18 mouse cellular contexts compared by ENCODE assay signal in the genomic region with DNA sequence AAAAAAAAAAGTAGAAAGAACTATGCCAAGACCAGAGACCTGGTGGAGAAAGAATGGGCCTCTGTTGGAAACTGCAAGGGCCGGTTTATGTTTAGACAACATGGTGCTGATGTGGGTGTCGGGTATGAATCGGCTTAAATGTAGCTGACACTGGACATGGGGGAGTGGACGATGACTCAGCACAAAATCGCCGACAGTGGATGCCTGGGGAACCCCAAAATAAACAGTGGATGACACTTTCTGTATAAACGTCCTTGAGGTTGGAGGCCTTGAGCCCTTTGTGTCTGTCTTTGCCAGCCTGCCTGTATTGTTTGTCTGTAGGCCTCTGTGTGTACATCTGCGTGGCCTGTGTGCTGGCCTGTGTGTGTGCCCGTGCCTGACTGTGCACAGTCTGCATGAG. TPM values are rescaled to one million over a fixed set of nuclear protein-coding genes. Genes with fewer than 3 reads are reported as not detected.
DNase-seq lines count a peak whose midpoint lies in the region; ATAC-seq and TF ChIP-seq lines count a peak whose summit lies in the region.
"Had no signal": no experiment of that assay in that cellular context is flagged by ENCODE, and none has a peak within 500 bp of the region (broad histone marks: within the 10 kb centered on the region; RNA-seq: fewer than 3 reads in every experiment).

No protein-coding gene starts in this region.

- DNase-seq in CH12.LX (ENCODE audit: extremely low read depth) (no peak), ES-E14 (ENCODE audit: low read depth, low spot score) (no peak)
- DNase-seq in stomach, postnatal 0 days (ENCODE audit: low spot score), result peak; percentile 37
- no peak for DNase-seq in kidney, postnatal 4 days
- DNase-seq in cerebellum, adult 2 months, result no peak
- DNase-seq: cerebellum, adult 18-20 months; cerebellum, postnatal 10 days; gastrocnemius, adult 2 months; gastrocnemius, postnatal 25 days; kidney, adult 2 months had no signal

- 36% methylated on average over 9 of the region's 9 CpGs for WGBS in stomach, postnatal 0 days
- 91% methylated on average over 9 of the region's 9 CpGs for WGBS in cerebellum, adult 2 months

- peaks cover 7% of the 10 kb centered on the region; the same call in 1 of the 2 replicates for H3K9me3 ChIP-seq in megakaryocyte, embryonic 14.5 days
- H3K9me3 ChIP-seq in CH12.LX (replicated peaks; ENCODE audit: low read length), result no peaks in the 10 kb centered on the region
- H3K9me3 ChIP-seq in ES-E14 (ENCODE audit: control insufficient read depth, insufficient read depth, low read depth, low read length), result no peaks in the 10 kb centered on the region
- no peaks in the 10 kb centered on the region for H3K9me3 ChIP-seq in stomach, postnatal 0 days (ENCODE audit: control insufficient read depth, low read length)
- H3K9me3 ChIP-seq: embryonic facial prominence, embryonic 10.5 days; heart, embryonic 12.5 days; hindbrain, embryonic 10.5 days; intestine, embryonic 15.5 days had no signal

- in situ Hi-C loops in CH12.LX (cut with MboI; ENCODE audit: low pct_ligation_motif_present, low pct_unique_long_range_greater_than_20kb, low sequenced_read_pairs) (no loop called here), ES-E14 (cut with MboI; ENCODE audit: low sequenced_read_pairs in 2 of 2, unreplicated experiment in 2 of 2) (no loop called here)

- no peak for TF ChIP-seq CTCF in CH12.LX (conservative IDR thresholded peaks at IDR 0.05 in 1 of 2, IDR thresholded peaks at IDR 0.05 in 1 of 2; ENCODE audit: low read depth in 2 of 2, low read length in 2 of 2)
- no peak for TF ChIP-seq CTCF in stomach, postnatal 0 days (IDR thresholded peaks at IDR 0.05; ENCODE audit: low read depth)
- TF ChIP-seq CTCF in cerebellum, adult 2 months (IDR thresholded peaks at IDR 0.05; ENCODE audit: borderline replicate concordance, insufficient read depth, low read depth, low read length), result no peak

- peaks cover 18% of the 10 kb centered on the region for H3K27me3 ChIP-seq in megakaryocyte, embryonic 14.5 days (replicated peaks)
- no peaks in the 10 kb centered on the region for H3K27me3 ChIP-seq in CH12.LX (replicated peaks)
- no peaks in the 10 kb centered on the region for H3K27me3 ChIP-seq in stomach, postnatal 0 days (ENCODE audit: control insufficient read depth, insufficient read depth, low read length)
- no peaks in the 10 kb centered on the region for H3K27me3 ChIP-seq in cerebellum, adult 2 months (ENCODE audit: control insufficient read depth, insufficient read depth, low read length)
- H3K27me3 ChIP-seq: heart, embryonic 12.5 days; intestine, embryonic 15.5 days had no signal

- no peak for ATAC-seq in megakaryocyte, adult 5-6 weeks (ENCODE audit: poor library complexity, severe bottlenecking)
- peak; percentile 73 for ATAC-seq in stomach, postnatal 0 days (ENCODE audit: low FRiP score, low TSS enrichment)
- ATAC-seq: forebrain, embryonic 14.5 days; intestine, embryonic 15.5 days had no signal

- no peak overlapping the region for H3K9ac ChIP-seq in CH12.LX (ENCODE audit: insufficient read depth, low read depth)
- peak overlapping the region; percentile 1; the same call in 1 of the 2 replicates for H3K9ac ChIP-seq in ES-E14 (ENCODE audit: insufficient read depth, low read depth, low read length, poor library complexity, severe bottlenecking)
- no peak overlapping the region for H3K9ac ChIP-seq in stomach, postnatal 0 days (ENCODE audit: low read length)
- H3K9ac ChIP-seq: heart, embryonic 12.5 days; hindbrain, embryonic 14.5 days; intestine, embryonic 15.5 days had no signal

- dilution Hi-C loops in CH12.LX (cut with MboI; ENCODE audit: extremely low pct_ligation_motif_present, extremely low pct_unique_long_range_greater_than_20kb, low sequenced_read_pairs), result no loop called here

- no peak for TF ChIP-seq EP300 in CH12.LX (IDR thresholded peaks at IDR 0.05; ENCODE audit: low read length)
- TF ChIP-seq EP300 in stomach, postnatal 0 days (optimal IDR thresholded peaks at IDR 0.05), result no peak

- H3K36me3 ChIP-seq in megakaryocyte, embryonic 14.5 days (replicated peaks; ENCODE audit: low read length), result no peaks in the 10 kb centered on the region
- H3K36me3 ChIP-seq in CH12.LX (replicated peaks in 1 of 2; ENCODE audit: control insufficient read depth in 1 of 2, insufficient read depth in 1 of 2, low read length in 1 of 2), result no peaks in the 10 kb centered on the region
- H3K36me3 ChIP-seq in ES-E14 (ENCODE audit: control insufficient read depth, insufficient read depth, low read length, poor library complexity, severe bottlenecking), result no peaks in the 10 kb centered on the region
- H3K36me3 ChIP-seq in stomach, postnatal 0 days (ENCODE audit: control insufficient read depth, insufficient read depth, low read length), result no peaks in the 10 kb centered on the region
- H3K36me3 ChIP-seq: embryonic facial prominence, embryonic 10.5 days; heart, embryonic 12.5 days; hindbrain, embryonic 10.5 days; intestine, embryonic 15.5 days had no signal

- H3K27ac ChIP-seq in CH12.LX (ENCODE audit: insufficient read depth, low read depth) (no peak overlapping the region), ES-E14 (ENCODE audit: insufficient read depth, low read depth, low read length, poor library complexity, severe bottlenecking) (peak overlapping the region; percentile 3; the same call in 1 of the 2 replicates)
- no peak overlapping the region for H3K27ac ChIP-seq in stomach, postnatal 0 days (replicated peaks)
- H3K27ac ChIP-seq in cerebellum, adult 2 months (ENCODE audit: insufficient read depth, low read length), result no peak overlapping the region
- H3K27ac ChIP-seq: embryonic facial prominence, embryonic 10.5 days; gastrocnemius, adult 2 months; hindbrain, embryonic 10.5 days; hindbrain, embryonic 14.5 days; intestine, embryonic 15.5 days had no signal

- no peak for TF ChIP-seq POLR2A in CH12.LX (IDR thresholded peaks at IDR 0.05; ENCODE audit: low read depth, low read length)
- no peak for TF ChIP-seq POLR2A in cerebellum, adult 2 months (IDR thresholded peaks at IDR 0.05; ENCODE audit: borderline replicate concordance, insufficient read depth, low read length)

- no peak for TF ChIP-seq RAD21 in CH12.LX (IDR thresholded peaks at IDR 0.05; ENCODE audit: low read depth, low read length)

- H3K4me1 ChIP-seq in megakaryocyte, embryonic 14.5 days, result peaks cover 34% of the 10 kb centered on the region
- H3K4me1 ChIP-seq in CH12.LX (ENCODE audit: control insufficient read depth in 1 of 2, insufficient read depth in 2 of 2) (peaks cover 7 to 18% of the 10 kb centered on the region in 2 experiments; a peak in 3 of 4 replicates), ES-E14 (ENCODE audit: control insufficient read depth in 2 of 2, insufficient read depth in 2 of 2, low read length in 2 of 2, poor library complexity in 1 of 2) (peaks cover 3 to 17% of the 10 kb centered on the region in 2 experiments; a peak in 3 of 4 replicates)
- no peaks in the 10 kb centered on the region for H3K4me1 ChIP-seq in stomach, postnatal 0 days (replicated peaks; ENCODE audit: control insufficient read depth, insufficient read depth)
- no peaks in the 10 kb centered on the region for H3K4me1 ChIP-seq in cerebellum, adult 2 months (ENCODE audit: control insufficient read depth, insufficient read depth, low read length)
- H3K4me1 ChIP-seq: hindbrain, embryonic 10.5 days; intestine, embryonic 15.5 days had no signal

- H3K4me3 ChIP-seq in megakaryocyte, embryonic 14.5 days (replicated peaks), result peak overlapping the region; percentile 85
- H3K4me3 ChIP-seq in CH12.LX (replicated peaks in 1 of 3; ENCODE audit: low read depth in 2 of 3, low read length in 2 of 3, poor library complexity in 1 of 3) (no peak overlapping the region), ES-E14 (ENCODE audit: insufficient read depth in 1 of 2, low read depth in 1 of 2, low read length in 2 of 2, poor library complexity in 1 of 2, severe bottlenecking in 1 of 2) (no peak overlapping the region)
- H3K4me3 ChIP-seq in stomach, postnatal 0 days (ENCODE audit: low read depth, low read length), result no peak overlapping the region
- H3K4me3 ChIP-seq in cerebellum, adult 2 months (replicated peaks; ENCODE audit: insufficient read depth, low read depth, low read length), result no peak overlapping the region
- H3K4me3 ChIP-seq: embryonic facial prominence, embryonic 10.5 days; gastrocnemius, adult 2 months; heart, embryonic 12.5 days; hindbrain, embryonic 10.5 days; intestine, embryonic 15.5 days had no signal

- H3K4me2 ChIP-seq in CH12.LX (ENCODE audit: insufficient read depth, low read depth, poor library complexity, severe bottlenecking), result no peak overlapping the region
- no peak overlapping the region for H3K4me2 ChIP-seq in stomach, postnatal 0 days (replicated peaks; ENCODE audit: low read depth)
- H3K4me2 ChIP-seq: heart, embryonic 12.5 days; hindbrain, embryonic 14.5 days; intestine, embryonic 15.5 days had no signal

- no peaks in the 10 kb centered on the region for H3K79me2 ChIP-seq in CH12.LX (replicated peaks; ENCODE audit: control insufficient read depth, extremely low read depth, insufficient read depth, poor library complexity, severe bottlenecking)

TF ChIP-seq in CH12.LX, 34 proteins besides CTCF, POLR2A, EP300 and RAD21 (continues in another document):
- TF ChIP-seq ZMIZ1 (IDR thresholded peaks at IDR 0.05; ENCODE audit: low read depth, low read length) (no peak), ETS1 (conservative IDR thresholded peaks at IDR 0.05; ENCODE audit: low read depth, low read length) (no peak)

TF ChIP-seq in ES-E14, 5 proteins besides CTCF, POLR2A, EP300 and RAD21 (continues in another document):
- TF ChIP-seq HCFC1 (IDR thresholded peaks at IDR 0.05; ENCODE audit: borderline replicate concordance, insufficient read depth, low read length) (no peak), MAFK (IDR thresholded peaks at IDR 0.05; ENCODE audit: insufficient read depth, low read depth, low read length) (peak; percentile 83; the same call in 1 of the 2 replicates)

RNA-seq across cellular contexts. Expression of gene Enah, which starts 52.1 kb away (rescaled TPM):
- 37.0 and 100 TPM in 2 replicates for polyA plus RNA-seq in megakaryocyte, embryonic 14.5 days (2012; ENCODE audit: insufficient read depth, low replicate concordance)
- 0.68 and 1.9 TPM in 2 replicates for total RNA-seq in megakaryocyte, adult 5-6 weeks (2015)
- 0.57 and 1.3 TPM in 2 replicates for total RNA-seq in megakaryocyte, adult 5-6 weeks (2017)
- total RNA-seq in CH12.LX (2012; rRNA removed), result 72.6 and 80.1 TPM in 2 replicates
- total RNA-seq in CH12.LX (2014; rRNA removed), result 45.3 and 52.4 TPM in 2 replicates
- 75.3 and 79.0 TPM in 2 replicates for polyA plus RNA-seq in CH12.LX (2012; ENCODE audit: insufficient read length, low read depth)
- 331 and 469 TPM in 2 replicates for total RNA-seq in ES-E14 (2012; rRNA removed)
- 8.4 and 8.5 TPM in 2 replicates for polyA plus RNA-seq in stomach, postnatal 0 days (2015; fragmentation: Nextera tagmentation; extraction: Ambion mirVana)
- polyA plus RNA-seq in cerebellum, adult 2 months (2012; rRNA removed), result 48.5 and 53.6 TPM in 2 replicates

RNA-seq across cellular contexts. Expression of gene Srp9, which starts 52.6 kb away (rescaled TPM):
- 16.4 and 53.1 TPM in 2 replicates for polyA plus RNA-seq in megakaryocyte, embryonic 14.5 days (2012; ENCODE audit: insufficient read depth, low replicate concordance)
- total RNA-seq in megakaryocyte, adult 5-6 weeks (2015), result 143 and 149 TPM in 2 replicates
- 97.9 and 104 TPM in 2 replicates for total RNA-seq in megakaryocyte, adult 5-6 weeks (2017)
- total RNA-seq in CH12.LX (2012; rRNA removed) (135 and 154 TPM in 2 replicates), CH12.LX (2014; rRNA removed) (221 and 235 TPM in 2 replicates), ES-E14 (2012; rRNA removed) (51.3 and 86.7 TPM in 2 replicates)
- 138 and 153 TPM in 2 replicates for polyA plus RNA-seq in CH12.LX (2012; ENCODE audit: insufficient read length, low read depth)
- polyA plus RNA-seq in stomach, postnatal 0 days (2015; fragmentation: Nextera tagmentation; extraction: Ambion mirVana), result 206 and 215 TPM in 2 replicates
- 113 and 124 TPM in 2 replicates for polyA plus RNA-seq in cerebellum, adult 2 months (2012; rRNA removed)
